Mouse (Mus musculus) heart, postnatal 0 days (tissue): ENCODE results near the gene Meioc. TPM values are rescaled to one million over a fixed set of nuclear protein-coding genes. Genes with fewer than 3 reads are reported as not detected.
"Not testable (repeated sequence)": the region's sequence is repeated elsewhere in the genome, so short reads cannot be mapped to it uniquely, and the experiment has no call there.

ENCODE experiments used
- ATAC-seq: fragments of 200-750 bp; cut with Nextera tagmentation; 2 replicates; pipeline ENCODE4 v1.8.0; 2017; ENCODE audit warnings: low read depth, moderate number of reproducible peaks, moderate library complexity; ENCODE audit not compliant: insufficient read depth
- DNase-seq: peaks from one replicate; pipeline ENCODE4 v3.0.0-alpha.2; 2016; ENCODE audit warnings: low spot score
- H3K27ac ChIP-seq: fragments of 300-500 bp; sonication (generic); 2 replicates; pipeline ENCODE4 v1.5.1; 2014; ENCODE audit warnings: low read depth, mild to moderate bottlenecking
- H3K27me3 ChIP-seq: fragments of 300-500 bp; sonication (generic); 2 replicates; pipeline ENCODE4 v1.6.1; 2014; ENCODE audit warnings: low read length, mixed read lengths; ENCODE audit not compliant: control insufficient read depth, insufficient read depth
- H3K36me3 ChIP-seq: fragments of 300-500 bp; sonication (generic); replicated peaks from 2 replicates; pipeline ENCODE4 v1.6.1; 2014; ENCODE audit warnings: low read length, mixed read lengths; ENCODE audit not compliant: control insufficient read depth, insufficient read depth
- H3K4me1 ChIP-seq: fragments of 300-500 bp; sonication (generic); 2 replicates; pipeline ENCODE4 v1.6.1; 2014; ENCODE audit warnings: antibody characterized with exemption; ENCODE audit not compliant: control insufficient read depth, insufficient read depth
- H3K4me2 ChIP-seq: fragments of 300-500 bp; sonication (generic); 2 replicates; pipeline ENCODE4 v1.6.1; 2014; ENCODE audit warnings: low read depth, mild to moderate bottlenecking, low read length, moderate library complexity
- H3K4me3 ChIP-seq: fragments of 300-500 bp; sonication (generic); 2 replicates; pipeline ENCODE4 v1.5.1; 2014; ENCODE audit warnings: low read depth, low read length
- H3K9ac ChIP-seq: fragments of 300-500 bp; sonication (generic); replicated peaks from 2 replicates; pipeline ENCODE4 v1.6.1; 2014; ENCODE audit warnings: low read depth, low read length, mixed read lengths
- H3K9me3 ChIP-seq: fragments of 300-500 bp; sonication (generic); replicated peaks from 2 replicates; pipeline ENCODE4 v1.6.1; 2016; ENCODE audit warnings: low read length; ENCODE audit not compliant: control insufficient read depth
- CTCF ChIP-seq: IDR thresholded peaks from 2 replicates; pipeline ENCODE4 v1.5.1; 2016; ENCODE audit warnings: antibody characterized with exemption, control low read depth, low read depth
- EP300 ChIP-seq: IDR thresholded peaks from 2 replicates; pipeline ENCODE4 v1.6.1; 2016; ENCODE audit warnings: antibody characterized with exemption, low read depth
- WGBS: fragments of 180-500 bp; shearing (Covaris S2); extraction: QIAGEN DNeasy Blood & Tissue Kit; methylation state at CpG from one replicate; pipeline ENCODE4 v1.1.7; 2014; 5-methylcytosine and 5-hydroxymethylcytosine counted together
- polyA plus RNA-seq: library from polyadenylated mRNA; unstranded; fragments of >200 nt; fragmentation: Nextera tagmentation; extraction: Ambion mirVana; gene quantifications from 2 replicates; pipeline ENCODE4 v1.2.1, GENCODE M21; 2015
- total RNA-seq: library from RNA; depleted of rRNA; stranded (reverse); fragments of >200 nt; gene quantifications from 2 replicates; pipeline ENCODE4 v1.2.3, GENCODE M21; 2014; ENCODE audit warnings: low replicate concordance

Meioc gene
- total and polyA plus RNA-seq, 2 experiments from 2014 or later = 0.15 TPM; not detected in 1

GRCm38 (mm10) chr11:102690162-102690561, 26.6 kb downstream of the Meioc start:
- Histone ChIP-seq H3K27me3 (no peaks in the 10 kb centered on the region), H3K27ac (no peak overlapping the region), H3K4me3 (no peak overlapping the region), H3K4me2 (no peak overlapping the region), H3K36me3 (peaks cover 35% of the 10 kb centered on the region), H3K4me1 (no peaks in the 10 kb centered on the region), H3K9me3 (no peaks in the 10 kb centered on the region), H3K9ac (no peak overlapping the region)
- TF ChIP-seq EP300 = no peak
- peak; percentile 79 for TF ChIP-seq CTCF
- ATAC-seq (no peak), DNase-seq (peak; percentile 28)
- WGBS = 65% methylated on average over 6 of the region's 6 CpGs

DNA sequence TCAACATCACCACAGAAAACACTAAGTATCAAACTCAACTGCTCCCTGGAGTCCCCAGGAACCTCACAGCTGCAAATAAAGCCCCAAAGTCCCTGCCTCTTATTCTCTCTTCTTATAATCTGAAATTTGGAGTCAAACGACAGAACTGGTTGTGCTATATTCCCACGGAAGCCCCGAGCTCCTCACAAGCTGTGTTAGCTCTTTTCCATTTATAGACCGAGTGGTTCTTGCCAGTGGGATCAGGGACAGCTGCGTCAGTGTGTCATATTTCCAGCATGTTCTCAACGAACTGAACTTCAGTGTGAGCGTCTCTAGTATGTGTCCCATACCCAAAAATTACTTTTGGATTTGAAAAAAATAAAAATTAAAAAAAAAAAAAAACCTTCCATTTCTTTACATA, 31.8 kb downstream of the Meioc start:
- H3K4me2 ChIP-seq = no peak overlapping the region
- H3K4me3 ChIP-seq = no peak overlapping the region
- H3K9me3 ChIP-seq = no peaks in the 10 kb centered on the region
- no peak for TF ChIP-seq EP300
- no peak for TF ChIP-seq CTCF
- H3K9ac ChIP-seq = no peak overlapping the region
- H3K36me3 ChIP-seq = peaks cover 15% of the 10 kb centered on the region
- WGBS = 86% methylated on average over 7 of the region's 7 CpGs
- H3K4me1 ChIP-seq = peaks cover 7% of the 10 kb centered on the region
- no peaks in the 10 kb centered on the region for H3K27me3 ChIP-seq
- H3K27ac ChIP-seq = no peak overlapping the region
- ATAC-seq = no peak
- no peak for DNase-seq

DNA sequence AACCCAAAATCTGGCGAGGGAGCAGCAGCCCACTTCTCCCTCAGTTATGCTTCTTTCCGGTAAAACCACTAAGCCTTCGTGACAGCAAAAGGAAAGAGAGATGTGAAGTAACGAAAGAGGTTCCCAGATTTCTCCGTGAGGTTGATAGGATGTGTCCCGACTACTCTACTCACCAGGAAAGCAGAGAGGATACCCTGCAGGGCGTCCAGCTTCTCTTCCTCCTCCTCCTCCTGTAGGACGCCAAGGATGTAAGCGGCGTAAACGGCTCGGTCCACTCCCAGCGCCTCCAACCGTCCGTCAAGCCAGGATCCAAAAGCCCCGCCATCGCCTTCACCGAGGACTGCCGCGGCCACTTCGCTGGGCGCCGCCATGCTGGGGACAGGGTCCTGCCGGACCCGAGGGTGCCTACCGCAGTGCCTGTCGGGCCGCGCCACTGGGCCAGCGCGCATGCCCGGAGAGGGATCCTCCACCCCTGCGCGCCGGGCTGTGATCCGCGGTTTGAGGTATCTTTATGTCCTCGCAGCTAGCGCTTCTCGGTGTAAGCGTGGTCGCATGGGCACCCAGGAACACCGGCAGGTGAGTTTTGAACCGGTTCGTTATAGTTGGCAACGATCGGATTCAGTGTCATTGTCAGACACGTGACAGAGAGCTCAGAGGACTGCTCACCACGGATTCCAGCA, 34.0 kb downstream of the Meioc start, which contains the start of gene Ccdc43:
Gene Ccdc43 (minus strand): TSS at position 445 of the 680 bp plus-strand sequence.
- H3K27me3 ChIP-seq = no peaks in the 10 kb centered on the region
- H3K4me2 ChIP-seq = peak within 1 kb of the TSS; percentile 74
- H3K27ac ChIP-seq = peak within 1 kb of the TSS; percentile 52
- WGBS = under 1% methylated on average over 49 of the region's 49 CpGs
- TF ChIP-seq EP300 (no peak), CTCF (no peak)
- DNase-seq (peak; percentile 74), ATAC-seq (peak; percentile 98)
- H3K36me3 ChIP-seq = peaks cover 8% of the 10 kb centered on the region
- H3K4me1 ChIP-seq = peaks cover 7% of the 10 kb centered on the region
- H3K9me3 ChIP-seq = no peaks in the 10 kb centered on the region
- peak within 1 kb of the TSS; percentile 53 for H3K9ac ChIP-seq
- peak within 1 kb of the TSS; percentile 64 for H3K4me3 ChIP-seq

DNA sequence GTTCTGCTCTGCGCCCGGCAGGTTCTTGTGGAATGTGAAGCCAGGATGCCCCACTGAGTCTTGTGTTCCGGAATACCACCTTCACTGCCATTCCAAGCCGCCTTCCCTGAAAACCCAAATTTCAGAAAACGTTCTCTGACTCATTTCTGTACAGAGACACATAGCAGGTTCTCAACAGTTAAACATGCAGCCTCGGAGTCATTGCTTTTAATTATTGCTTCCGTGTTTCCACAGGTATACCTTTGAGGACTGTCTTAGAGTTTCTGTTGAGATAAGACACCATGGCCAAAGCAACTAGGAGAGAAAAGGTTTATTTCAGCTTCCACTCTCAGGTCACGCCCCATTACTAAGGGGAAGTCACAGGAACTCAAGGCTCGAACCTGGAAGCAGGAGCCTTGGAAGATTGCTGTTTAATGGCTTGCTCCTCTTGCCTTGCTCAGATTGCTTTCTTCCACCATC, 34.5 kb downstream of the Meioc start:
- no peak for TF ChIP-seq EP300
- TF ChIP-seq CTCF = no peak

GRCm38 (mm10) chr11:102702206-102702605, 38.7 kb downstream of the Meioc start:
- H3K4me3 ChIP-seq, H3K27me3 ChIP-seq: not testable (repeated sequence)

More for the DNA sequence above, 34.5 kb downstream of the Meioc start:
- H3K27ac ChIP-seq = 0 out of 2 replicates have a peak overlapping the region, but pooled peaks have one; percentile 52
- 14% methylated on average over 9 of the region's 9 CpGs for WGBS
- peaks cover 7% of the 10 kb centered on the region for H3K4me1 ChIP-seq
- H3K9ac ChIP-seq = peak overlapping the region; percentile 53
- H3K27me3 ChIP-seq = no peaks in the 10 kb centered on the region
- peak overlapping the region; percentile 74 for H3K4me2 ChIP-seq
- no peak for ATAC-seq
- no peaks in the 10 kb centered on the region for H3K9me3 ChIP-seq
- H3K36me3 ChIP-seq = peaks cover 8% of the 10 kb centered on the region
- DNase-seq = no peak
- H3K4me3 ChIP-seq = peak overlapping the region; percentile 64

More at GRCm38 (mm10) chr11:102702206-102702605, 38.7 kb downstream of the Meioc start:
- H3K27ac ChIP-seq, H3K4me1 ChIP-seq, H3K4me2 ChIP-seq, H3K36me3 ChIP-seq, DNase-seq, ATAC-seq, H3K9ac ChIP-seq, H3K9me3 ChIP-seq: not testable (repeated sequence)
- 83% methylated on average over 5 of the region's 6 CpGs for WGBS
